Mouse (Mus musculus): ENCODE measurements at regions not wholly inside any gene's neighbourhood (a gene's known extent, or its start where the extent isn't known, plus 50 kb on each side); places are given as distances from the start of the nearest gene placed in this dataset.

GRCm38 (mm10) chr5:59921910-59922309, 1886.7 kb upstream of the G6pd2 start:
- no peak for TF ChIP-seq CTCF (IDR thresholded peaks at IDR 0.05; ENCODE audit: low read depth)
- TF ChIP-seq EP300 (IDR thresholded peaks at IDR 0.05; ENCODE audit: low read depth): no peak
